Mouse (Mus musculus): ENCODE data around the gene Shisa2.

Gene Shisa2

DNA sequence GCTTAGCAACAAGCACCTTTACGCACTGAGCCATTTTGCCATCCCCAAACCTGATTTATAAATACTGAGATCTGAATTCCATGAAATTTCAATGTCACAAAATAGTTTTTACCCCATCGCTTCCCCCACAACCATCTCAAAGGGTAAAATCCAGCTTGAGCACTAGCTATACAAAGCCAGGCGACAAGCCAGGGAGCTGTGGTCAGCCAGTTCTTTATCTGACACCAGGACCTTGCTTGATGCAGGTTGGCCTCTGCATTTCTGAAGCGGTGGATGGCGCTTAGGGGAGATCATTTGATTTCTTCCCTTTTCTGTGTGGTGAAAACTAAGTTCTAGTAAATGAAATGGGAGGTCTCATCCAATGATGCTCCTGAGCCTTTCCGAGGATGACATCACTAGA lies 7.0 kb downstream of the Shisa2 start:
- DNase-seq (ENCODE audit: low spot score), result no peak

DNA sequence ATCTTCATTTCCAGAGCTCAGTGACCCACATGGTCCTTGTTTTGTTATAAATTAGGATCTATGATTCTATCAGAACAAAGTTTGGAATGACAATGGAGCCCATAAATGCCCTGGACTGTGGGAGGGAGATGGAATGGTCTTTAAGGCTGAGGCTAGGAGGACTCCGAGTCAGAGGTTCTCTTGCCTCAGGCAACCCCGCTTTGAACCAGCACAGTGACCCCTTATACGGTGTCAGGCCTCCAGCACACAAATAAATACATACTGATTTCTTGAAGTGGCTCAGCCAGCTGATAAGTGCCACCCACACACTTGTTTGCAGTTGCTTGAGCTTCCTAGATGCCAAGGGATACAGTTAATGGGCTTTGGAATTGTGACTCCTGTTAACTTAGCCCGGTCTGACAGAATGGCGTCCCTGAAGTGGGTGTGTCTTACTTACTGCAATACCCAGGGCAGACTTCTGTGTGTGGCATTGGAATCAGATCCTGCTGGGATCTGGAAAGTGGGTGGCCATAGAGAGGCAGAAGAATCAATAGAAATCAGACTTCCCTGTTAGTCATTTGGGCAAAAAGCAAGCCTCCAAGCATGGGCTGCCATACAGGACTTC lies 8.3 kb downstream of the Shisa2 start:
- DNase-seq (ENCODE audit: low spot score), result no peak

DNA sequence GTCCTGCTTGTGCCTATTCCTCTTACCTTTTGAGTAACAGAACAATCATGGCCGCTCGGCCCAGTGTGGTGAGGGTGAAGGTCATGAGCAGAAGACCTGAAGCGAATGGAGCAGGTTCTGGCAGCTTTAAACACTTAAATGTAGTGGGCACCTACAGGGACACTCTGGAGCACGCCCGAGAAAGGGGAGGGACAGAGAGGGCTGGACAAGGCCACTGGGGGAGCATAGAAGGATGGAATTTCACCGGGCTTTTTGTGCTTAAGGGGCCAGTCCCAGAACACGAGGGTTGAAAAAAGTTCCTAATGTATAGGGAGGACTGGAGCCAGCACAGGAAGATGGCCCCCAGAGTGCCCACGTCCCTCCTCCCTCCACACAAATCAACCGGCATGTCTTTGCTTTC lies 8.9 kb downstream of the Shisa2 start:
- DNase-seq (ENCODE audit: low spot score), result no peak

DNA sequence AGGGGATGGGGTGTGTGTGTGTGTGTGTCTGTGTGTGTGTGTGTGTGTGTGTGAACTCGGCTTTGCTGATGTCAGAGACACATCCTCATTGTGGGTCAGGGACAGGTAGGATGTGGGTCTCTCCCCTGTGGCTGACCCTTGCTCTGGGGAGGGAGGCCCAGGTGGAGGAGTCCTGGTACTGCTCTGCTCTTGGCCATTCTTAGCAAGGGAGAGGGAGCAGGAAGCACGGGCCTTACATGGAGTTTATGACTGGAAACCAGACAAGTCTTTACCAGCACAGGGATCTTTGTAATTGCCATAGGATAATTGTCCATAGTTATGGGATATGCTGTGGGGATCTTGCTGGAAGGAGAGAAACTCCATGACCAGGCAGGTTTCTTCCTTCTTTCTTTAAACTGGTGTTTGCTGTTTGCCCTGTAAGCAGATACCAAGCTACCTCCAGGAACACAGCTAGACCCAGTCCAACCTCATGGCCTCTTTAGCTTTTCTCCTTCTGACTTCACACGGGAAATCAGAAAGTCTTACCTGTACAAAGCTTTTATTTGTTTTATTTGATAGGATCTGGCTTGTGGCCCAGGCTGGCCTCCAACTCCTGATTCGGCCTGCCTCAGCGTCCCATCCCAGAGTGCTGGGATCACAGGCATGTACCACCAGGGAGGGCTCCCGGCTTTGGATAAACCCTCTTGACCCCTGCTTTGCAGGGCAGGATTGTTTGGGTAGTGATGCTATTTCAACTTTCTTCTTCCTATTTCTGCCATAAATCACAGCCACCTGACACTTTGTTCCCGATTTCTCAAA lies 14.0 kb downstream of the Shisa2 start:
- DNase-seq (ENCODE audit: low spot score), result no peak

DNA sequence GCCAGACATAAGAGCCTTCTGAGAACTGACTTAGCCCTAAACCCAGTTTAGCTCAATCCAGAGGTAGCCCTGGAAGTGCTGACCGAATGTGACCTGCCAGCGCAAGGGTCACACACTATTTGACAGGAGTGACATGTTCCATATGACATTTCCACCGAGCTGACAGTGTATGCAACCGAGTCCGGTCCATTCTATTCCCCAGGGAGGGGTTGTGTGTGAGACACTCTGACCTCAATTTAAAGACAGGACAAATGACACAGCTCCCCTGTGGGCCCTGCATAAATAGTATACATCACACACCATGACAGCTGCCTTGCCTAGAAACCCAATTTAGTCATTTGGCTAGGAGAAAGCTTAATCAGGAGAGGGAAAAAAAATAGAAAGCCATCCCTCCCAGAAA lies 16.7 kb downstream of the Shisa2 start:
- no peak for DNase-seq (ENCODE audit: low spot score)

- no peak for DNase-seq (ENCODE audit: low spot score)
Observed at GRCm38 (mm10) chr14:59643582-59643981, 18.5 kb downstream of the Shisa2 start.

DNA sequence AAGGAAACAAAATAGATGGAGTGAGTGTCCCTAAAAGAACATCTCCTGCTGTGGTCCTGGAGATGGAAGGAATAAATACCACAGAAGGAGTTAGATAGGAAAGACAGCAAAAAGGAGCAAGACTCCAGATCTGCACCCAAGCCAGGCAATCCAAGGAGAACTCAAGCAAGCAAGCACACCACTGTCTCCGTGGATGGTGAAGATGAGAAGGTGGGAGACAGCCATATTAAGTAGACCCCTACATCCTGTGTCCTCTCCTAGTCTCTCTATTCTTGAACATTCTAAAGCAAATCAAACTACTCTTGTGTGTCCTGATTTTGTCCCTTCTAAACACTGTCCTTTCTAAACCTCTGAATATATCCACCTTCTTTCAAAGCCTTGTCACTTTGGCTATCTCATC lies 19.1 kb downstream of the Shisa2 start:
- DNase-seq (ENCODE audit: low spot score), result no peak

GRCm38 (mm10) chr14:59644896-59645295 lies 19.8 kb downstream of the Shisa2 start:
- DNase-seq (ENCODE audit: low spot score), result no peak

DNA sequence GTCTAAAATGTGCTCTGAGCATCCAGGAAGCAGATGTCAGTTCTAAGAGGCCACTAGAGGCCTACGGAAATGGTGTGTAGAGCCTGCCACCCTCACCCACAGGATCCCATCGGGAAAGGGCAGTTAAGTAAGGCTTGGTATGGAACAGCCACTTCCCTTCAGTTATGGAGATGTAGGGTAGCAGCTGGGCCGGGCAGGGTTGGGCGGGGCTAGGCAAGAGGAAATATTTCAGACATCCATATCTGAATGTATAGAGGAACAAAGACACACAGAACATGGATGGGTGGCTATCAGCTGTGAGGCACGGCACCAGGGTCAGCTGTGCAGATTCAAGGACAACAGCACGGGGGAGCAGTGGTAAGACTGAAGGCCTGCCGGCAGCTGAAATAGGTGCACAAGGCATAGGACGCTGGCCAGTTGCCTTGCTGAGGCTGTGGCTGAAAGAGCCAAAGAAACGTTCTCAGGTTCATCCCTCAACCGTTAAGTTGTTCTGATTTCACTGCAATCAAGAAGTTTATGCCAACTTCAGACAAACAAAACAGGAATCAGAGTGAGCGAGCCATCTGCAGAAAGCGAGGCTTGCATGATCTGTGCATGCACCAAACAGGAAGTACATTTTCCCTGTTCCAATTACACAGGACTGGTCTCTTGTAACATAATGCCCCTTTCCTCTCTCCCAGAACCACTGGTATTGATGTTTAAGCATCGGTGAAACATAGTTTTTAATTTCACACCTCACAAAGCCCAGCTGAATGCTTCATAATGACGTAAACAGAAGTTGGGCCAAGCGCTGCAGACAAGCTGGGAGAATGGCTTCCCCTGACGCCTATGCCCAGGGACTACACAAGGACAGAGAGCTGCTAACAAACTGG lies 22.0 kb downstream of the Shisa2 start:
- no peak for DNase-seq (ENCODE audit: low spot score)

DNA sequence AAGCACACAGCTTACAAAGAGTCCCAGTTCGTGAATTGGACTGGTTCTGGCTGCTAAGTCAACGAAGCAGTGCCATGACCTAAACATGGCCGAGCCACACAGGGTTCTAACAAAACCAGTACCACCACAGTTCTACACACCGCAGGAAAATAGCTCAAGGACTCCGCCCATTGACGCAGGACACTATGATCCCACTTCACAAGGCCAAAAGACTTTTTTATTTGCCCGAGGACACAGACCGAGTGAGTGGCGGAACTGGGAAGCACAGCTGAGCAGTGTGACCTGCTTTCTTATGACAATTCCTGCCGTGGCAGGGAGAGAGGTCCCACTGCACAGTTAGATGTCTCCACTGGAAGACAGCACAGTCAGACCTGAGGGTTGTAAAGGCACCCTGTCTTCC lies 23.5 kb downstream of the Shisa2 start:
- DNase-seq (ENCODE audit: low spot score), result no peak

GRCm38 (mm10) chr14:59649337-59649736 lies 24.2 kb downstream of the Shisa2 start:
- DNase-seq (ENCODE audit: low spot score), result no peak

- no peak for DNase-seq (ENCODE audit: low spot score)
Observed at GRCm38 (mm10) chr14:59656591-59656990, 31.5 kb downstream of the Shisa2 start.

DNA sequence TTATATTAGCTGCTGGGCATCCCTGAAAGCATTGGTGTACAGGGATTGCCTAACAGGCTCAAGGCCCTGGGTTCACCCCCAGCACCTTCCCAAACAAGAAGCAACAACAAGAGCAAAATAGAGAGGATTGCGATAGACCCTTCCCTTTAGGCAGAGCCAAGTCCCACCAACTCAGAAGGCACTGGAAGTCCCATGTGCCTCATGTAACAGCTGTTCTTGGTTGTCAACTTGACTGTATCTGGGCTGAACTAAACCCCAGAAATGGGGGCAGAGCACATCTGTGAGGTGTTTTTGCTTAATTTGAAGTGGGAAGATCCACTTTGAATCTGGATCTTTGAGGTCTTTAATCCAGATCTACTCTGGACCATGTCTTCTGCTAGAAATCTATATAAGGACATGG lies 32.0 kb downstream of the Shisa2 start:
- DNase-seq (ENCODE audit: low spot score), result no peak

GRCm38 (mm10) chr14:59672893-59673515 lies 47.9 kb downstream of the Shisa2 start:
- DNase-seq (ENCODE audit: low spot score), result no peak

DNA sequence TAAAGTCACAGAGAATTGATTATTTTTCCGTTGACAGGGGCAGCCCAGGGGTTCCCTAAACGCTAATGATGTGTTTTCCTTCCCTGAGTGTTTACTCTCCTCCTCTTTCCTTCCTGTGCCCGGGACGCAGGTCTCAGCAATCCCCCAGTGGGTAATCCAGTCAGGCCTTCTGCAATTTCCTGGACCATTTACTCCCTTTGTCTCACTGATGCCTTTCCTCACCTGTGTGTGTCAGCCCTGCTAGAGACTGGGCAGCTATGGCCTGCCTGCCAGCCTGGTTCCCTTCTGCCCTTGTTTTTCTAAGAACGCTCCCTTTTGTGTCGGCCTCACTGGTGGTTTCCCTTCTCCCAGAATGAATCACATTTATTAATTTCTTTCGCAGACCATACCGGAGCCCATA lies 49.4 kb downstream of the Shisa2 start:
- no peak for DNase-seq (ENCODE audit: low spot score)

- no peak for DNase-seq (ENCODE audit: low spot score)
Observed at GRCm38 (mm10) chr14:59675330-59675729, 50.2 kb downstream of the Shisa2 start.

DNA sequence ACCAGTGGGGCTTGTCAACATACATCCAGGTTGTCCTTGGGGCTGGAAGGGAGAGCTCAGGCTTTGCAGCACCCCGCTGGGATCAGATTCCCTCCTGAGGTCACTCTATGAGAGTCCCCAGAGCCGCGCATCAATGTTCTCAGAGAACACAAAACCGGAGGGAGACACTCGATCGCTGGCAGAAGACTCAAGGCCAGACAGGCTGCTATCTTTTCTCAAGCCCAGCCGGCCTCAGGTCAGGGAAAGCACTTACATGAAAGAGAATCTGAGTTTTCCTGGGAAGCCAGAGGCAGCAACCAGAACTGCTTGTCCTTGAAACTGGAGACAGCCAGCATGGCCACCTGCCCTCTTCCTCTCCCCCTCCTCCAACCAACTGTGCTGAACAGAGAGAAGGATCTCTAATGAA lies 52.5 kb downstream of the Shisa2 start:
- DNase-seq (ENCODE audit: low spot score), result no peak
